Mouse (Mus musculus): ENCODE measurements at regions not wholly inside any gene's neighbourhood (a gene's known extent, or its start where the extent isn't known, plus 50 kb on each side); places are given as distances from the start of the nearest gene placed in this dataset.

GRCm38 (mm10) chr10:98703642-98704293 is 210.4 kb upstream of the Atp2b1 start:
- no peak for DNase-seq (ENCODE audit: low spot score)

GRCm38 (mm10) chr10:98704559-98704958 is 209.6 kb upstream of the Atp2b1 start:
- DNase-seq (ENCODE audit: low spot score): no peak

GRCm38 (mm10) chr10:98717856-98718255 is 196.3 kb upstream of the Atp2b1 start:
- no peak for DNase-seq (ENCODE audit: low spot score)

- no peak for DNase-seq (ENCODE audit: low spot score)
Observed at GRCm38 (mm10) chr10:98718706-98719105, 195.5 kb upstream of the Atp2b1 start.

- no peak for DNase-seq (ENCODE audit: low spot score)
Observed at GRCm38 (mm10) chr10:98720256-98721005, 193.8 kb upstream of the Atp2b1 start.

GRCm38 (mm10) chr10:98725110-98725509 is 189.1 kb upstream of the Atp2b1 start:
- no peak for DNase-seq (ENCODE audit: low spot score)

GRCm38 (mm10) chr10:98727130-98727529 is 187.1 kb upstream of the Atp2b1 start:
- DNase-seq (ENCODE audit: low spot score): no peak

- DNase-seq (ENCODE audit: low spot score): no peak
Observed at GRCm38 (mm10) chr10:98728396-98729030, 185.7 kb upstream of the Atp2b1 start.

- no peak for DNase-seq (ENCODE audit: low spot score)
Observed at GRCm38 (mm10) chr10:98733950-98734585, 180.1 kb upstream of the Atp2b1 start.

- DNase-seq (ENCODE audit: low spot score): no peak
Observed at GRCm38 (mm10) chr10:98740507-98741147, 173.6 kb upstream of the Atp2b1 start.

GRCm38 (mm10) chr10:98741398-98741797 is 172.8 kb upstream of the Atp2b1 start:
- no peak for DNase-seq (ENCODE audit: low spot score)

GRCm38 (mm10) chr10:98742822-98743605 is 171.2 kb upstream of the Atp2b1 start:
- DNase-seq (ENCODE audit: low spot score): peak; percentile 31

- DNase-seq (ENCODE audit: low spot score): no peak
Observed at GRCm38 (mm10) chr10:98744246-98744645, 170.0 kb upstream of the Atp2b1 start.

GRCm38 (mm10) chr10:98744662-98745061 is 169.5 kb upstream of the Atp2b1 start:
- no peak for DNase-seq (ENCODE audit: low spot score)

GRCm38 (mm10) chr10:98745409-98745808 is 168.8 kb upstream of the Atp2b1 start:
- no peak for DNase-seq (ENCODE audit: low spot score)

GRCm38 (mm10) chr10:98745861-98746260 is 168.3 kb upstream of the Atp2b1 start:
- no peak for DNase-seq (ENCODE audit: low spot score)

- DNase-seq (ENCODE audit: low spot score): peak; percentile 31
Observed at GRCm38 (mm10) chr10:98748856-98749583, 165.2 kb upstream of the Atp2b1 start.

- DNase-seq (ENCODE audit: low spot score): no peak
Observed at GRCm38 (mm10) chr10:98749584-98749947, 164.6 kb upstream of the Atp2b1 start.

- no peak for DNase-seq (ENCODE audit: low spot score)
Observed at GRCm38 (mm10) chr10:98751376-98752058, 162.7 kb upstream of the Atp2b1 start.

GRCm38 (mm10) chr10:98761080-98761479 is 153.1 kb upstream of the Atp2b1 start:
- DNase-seq (ENCODE audit: low spot score): no peak

All from left cerebral cortex, adult 11 months (tissue).